In the genomic region with DNA sequence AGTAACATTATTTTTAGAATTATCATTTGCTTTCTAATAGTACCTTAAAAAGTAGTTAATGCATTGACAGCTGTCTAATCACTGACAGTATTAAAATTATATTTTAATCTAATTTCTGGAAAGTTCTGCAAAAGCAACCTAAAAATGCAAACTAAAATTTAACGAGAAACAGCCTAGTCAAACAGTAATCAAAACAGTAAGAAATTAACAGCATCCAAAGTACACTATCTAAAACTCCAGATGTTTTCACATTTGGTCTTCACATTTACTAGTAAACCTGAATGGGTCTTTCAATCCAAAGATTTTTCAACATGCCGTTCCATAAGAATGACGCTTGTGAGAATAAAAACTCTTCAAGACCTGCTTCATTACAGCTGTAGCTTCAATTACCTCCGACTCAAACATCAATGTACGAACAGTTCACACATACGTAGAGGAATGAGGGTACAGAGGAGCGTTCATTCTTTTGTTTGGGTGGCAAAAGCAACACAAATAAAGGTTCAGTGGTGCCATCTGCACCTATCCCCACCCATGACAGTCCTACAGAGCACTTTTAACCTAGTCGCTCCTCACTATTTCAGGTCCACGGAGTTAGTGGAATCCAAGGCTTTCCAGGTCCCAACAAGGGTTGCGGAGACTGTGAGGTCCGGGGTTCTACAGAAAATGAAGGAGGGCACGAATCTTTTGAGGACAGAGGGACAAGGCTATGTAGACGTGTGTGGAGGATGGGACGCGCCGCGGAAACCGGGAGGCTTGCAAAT, we compare ENCODE assay signal across 8 mouse cellular contexts. TPM values are rescaled to one million over a fixed set of nuclear protein-coding genes. Genes with fewer than 3 reads are reported as not detected.
A peak's percentile ranks its signal among the peaks of the same experiment; 100 is the strongest.
DNase-seq lines count a peak whose midpoint lies in the region; ATAC-seq and TF ChIP-seq lines count a peak whose summit lies in the region.

No protein-coding gene starts in this region.

- peak overlapping the region; percentile 79 for H3K9ac ChIP-seq in ES-Bruce4 (ENCODE audit: low read depth, poor library complexity, severe bottlenecking)
- peak overlapping the region; percentile 89 for H3K9ac ChIP-seq in limb, embryonic 13.5 days

- 5% methylated on average over 18 of the region's 18 CpGs for WGBS in kidney, adult 2 months
- WGBS in limb, embryonic 13.5 days, result 4% methylated on average over 18 of the region's 18 CpGs

- no peak for TF ChIP-seq CTCF in kidney, adult 2 months (conservative IDR thresholded peaks at IDR 0.05; ENCODE audit: insufficient read depth, insufficient read length, low read depth, low read length)
- no peak for TF ChIP-seq CTCF in ES-Bruce4 (IDR thresholded peaks at IDR 0.05; ENCODE audit: low read depth, low read length)

- TF ChIP-seq EP300 in ES-Bruce4 (IDR thresholded peaks at IDR 0.05; ENCODE audit: insufficient read depth, low read depth, low read length), result no peak

- no peak for TF ChIP-seq POLR2A in kidney, adult 2 months (IDR thresholded peaks at IDR 0.05; ENCODE audit: low read depth, low read length)
- no peak for TF ChIP-seq POLR2A in ES-Bruce4 (IDR thresholded peaks at IDR 0.05; ENCODE audit: insufficient read depth, low read length)

- peak; percentile 72 for DNase-seq in kidney, adult 2 months
- DNase-seq in kidney, postnatal 10 days, result no peak
- peak; percentile 3 for DNase-seq in retina, postnatal 7 days (ENCODE audit: low read depth, low spot score)
- no peak for DNase-seq in cerebellum, adult 11 months
- DNase-seq in adrenal gland, adult 2 months, result no peak

- H3K4me3 ChIP-seq in kidney, adult 2 months (ENCODE audit: insufficient read depth, low read depth, low read length), result peak overlapping the region; percentile 94
- peak overlapping the region; percentile 83 for H3K4me3 ChIP-seq in ES-Bruce4 (ENCODE audit: low read depth, low read length)
- peak overlapping the region; percentile 84 for H3K4me3 ChIP-seq in limb, embryonic 13.5 days

- H3K36me3 ChIP-seq in kidney, adult 2 months (ENCODE audit: control insufficient read depth, insufficient read depth, low read length), result no peaks in the 10 kb centered on the region
- no peaks in the 10 kb centered on the region for H3K36me3 ChIP-seq in ES-Bruce4 (ENCODE audit: control insufficient read depth, insufficient read depth, low read length, poor library complexity, severe bottlenecking)
- H3K36me3 ChIP-seq in limb, embryonic 13.5 days, result no peaks in the 10 kb centered on the region

- H3K27me3 ChIP-seq in kidney, adult 2 months (replicated peaks; ENCODE audit: control insufficient read depth, insufficient read depth, low read length), result no peaks in the 10 kb centered on the region
- H3K27me3 ChIP-seq in ES-Bruce4 (ENCODE audit: control insufficient read depth, insufficient read depth, low read length, poor library complexity, severe bottlenecking), result no peaks in the 10 kb centered on the region
- no peaks in the 10 kb centered on the region for H3K27me3 ChIP-seq in limb, embryonic 13.5 days

- peak overlapping the region; percentile 88 for H3K27ac ChIP-seq in kidney, adult 2 months (ENCODE audit: insufficient read depth, low read depth, low read length)
- no peak overlapping the region for H3K27ac ChIP-seq in ES-Bruce4 (ENCODE audit: insufficient read depth, low read length)
- peak overlapping the region; percentile 84; the same call in 1 of the 2 replicates for H3K27ac ChIP-seq in limb, embryonic 13.5 days

- H3K4me1 ChIP-seq in kidney, adult 2 months (ENCODE audit: control insufficient read depth, insufficient read depth, low read length), result peaks cover 6% of the 10 kb centered on the region; the same call in 1 of the 2 replicates
- no peaks in the 10 kb centered on the region for H3K4me1 ChIP-seq in ES-Bruce4 (ENCODE audit: control insufficient read depth, insufficient read depth, low read length)
- H3K4me1 ChIP-seq in limb, embryonic 13.5 days, result peaks cover 17% of the 10 kb centered on the region

- peak; percentile 13 for ATAC-seq in erythroid progenitor cell, adult 5-6 weeks (replicated peaks; ENCODE audit: low FRiP score, poor library complexity, severe bottlenecking)
- no peak; the same call in 1 of the 2 replicates for ATAC-seq in limb, embryonic 13.5 days (ENCODE audit: low FRiP score, low read depth)

- H3K4me2 ChIP-seq in limb, embryonic 13.5 days (replicated peaks), result peak overlapping the region; percentile 89

- no peaks in the 10 kb centered on the region for H3K9me3 ChIP-seq in ES-Bruce4 (replicated peaks; ENCODE audit: control insufficient read depth, insufficient read depth, low read length, poor library complexity, severe bottlenecking)
- no peaks in the 10 kb centered on the region for H3K9me3 ChIP-seq in limb, embryonic 13.5 days

RNA-seq across cellular contexts. Expression of a gene that starts 0.9 kb away (rescaled TPM):
- 21.9 and 22.3 TPM in 2 replicates for polyA plus RNA-seq in kidney, adult 2 months (2012; rRNA removed)
- 17.9 and 21.1 TPM in 2 replicates for polyA plus RNA-seq in ES-Bruce4 (2011; ENCODE audit: insufficient read depth, insufficient read length, low read depth, missing spikeins)
- 10.1 and 19.8 TPM in 2 replicates for total RNA-seq in erythroid progenitor cell, adult 5-6 weeks (2015; ENCODE audit: low replicate concordance)
- 21.3 and 27.0 TPM in 2 replicates for total RNA-seq in erythroid progenitor cell, adult 5-6 weeks (2017; ENCODE audit: low replicate concordance)
- polyA plus RNA-seq in limb, embryonic 13.5 days (2015; fragmentation: Nextera tagmentation; extraction: Ambion mirVana), result 11.2 and 11.8 TPM in 2 replicates
- 10 to 100 TPM; 58.5 to 90.4 TPM for total RNA-seq in adrenal gland, adult 2 months (2021)
- polyA plus RNA-seq in adrenal gland, adult 2 months (2012; rRNA removed), result 6.9 and 10.5 TPM in 2 replicates

RNA-seq across cellular contexts. Expression of a gene that starts 1.1 kb away (rescaled TPM):
- polyA plus RNA-seq in kidney, adult 2 months (2012; rRNA removed), result 6.9 and 8.3 TPM in 2 replicates
- polyA plus RNA-seq in ES-Bruce4 (2011; ENCODE audit: insufficient read depth, insufficient read length, low read depth, missing spikeins), result 55.6 and 56.1 TPM in 2 replicates
- 67.0 and 88.9 TPM in 2 replicates for total RNA-seq in erythroid progenitor cell, adult 5-6 weeks (2015; ENCODE audit: low replicate concordance)
- total RNA-seq in erythroid progenitor cell, adult 5-6 weeks (2017; ENCODE audit: low replicate concordance), result 105 and 111 TPM in 2 replicates
- polyA plus RNA-seq in limb, embryonic 13.5 days (2015; fragmentation: Nextera tagmentation; extraction: Ambion mirVana), result 55.4 and 58.5 TPM in 2 replicates
- 10 to 100 TPM; 41.9 to 55.7 TPM for total RNA-seq in adrenal gland, adult 2 months (2021)
- 2.7 and 3.2 TPM in 2 replicates for polyA plus RNA-seq in adrenal gland, adult 2 months (2012; rRNA removed)

RNA-seq across cellular contexts. Expression of a gene that starts 43.1 kb away (rescaled TPM):
- 0.11 and 0.20 TPM in 2 replicates for polyA plus RNA-seq in kidney, adult 2 months (2012; rRNA removed)
- polyA plus RNA-seq in ES-Bruce4 (2011; ENCODE audit: insufficient read depth, insufficient read length, low read depth, missing spikeins), result not detected in 2 replicates
- not detected in 2 replicates for total RNA-seq in erythroid progenitor cell, adult 5-6 weeks (2015; ENCODE audit: low replicate concordance)
- total RNA-seq in erythroid progenitor cell, adult 5-6 weeks (2017; ENCODE audit: low replicate concordance), result not detected in 2 replicates
- 0.06 and 0.10 TPM in 2 replicates for polyA plus RNA-seq in limb, embryonic 13.5 days (2015; fragmentation: Nextera tagmentation; extraction: Ambion mirVana)
- total RNA-seq in adrenal gland, adult 2 months (2021), result under 1 TPM; 0.17 to 0.20 TPM
- polyA plus RNA-seq in adrenal gland, adult 2 months (2012; rRNA removed), result 0.21 and 0.39 TPM in 2 replicates

Comparison
In these comparisons a context has a peak if more than half of its experiments do, and no peak if none do; other contexts are left out.
1. DNase-seq: peak in kidney, adult 2 months (single experiment) and retina, postnatal 7 days (single experiment); none in kidney, postnatal 10 days (single experiment), cerebellum, adult 11 months (single experiment) and adrenal gland, adult 2 months (single experiment).
2. Peak in every context shown above with its lines, with median percentiles within 50 percentile points of each other: H3K4me3 ChIP-seq.